Mouse (Mus musculus): Measurements from ENCODE around the gene Ino80d. TPM values are rescaled to one million over a fixed set of nuclear protein-coding genes. Genes with fewer than 3 reads are reported as not detected.

Ino80d gene
- total RNA-seq, 2 experiments from 2014 or later = 13.0 to 13.2 TPM

DNA sequence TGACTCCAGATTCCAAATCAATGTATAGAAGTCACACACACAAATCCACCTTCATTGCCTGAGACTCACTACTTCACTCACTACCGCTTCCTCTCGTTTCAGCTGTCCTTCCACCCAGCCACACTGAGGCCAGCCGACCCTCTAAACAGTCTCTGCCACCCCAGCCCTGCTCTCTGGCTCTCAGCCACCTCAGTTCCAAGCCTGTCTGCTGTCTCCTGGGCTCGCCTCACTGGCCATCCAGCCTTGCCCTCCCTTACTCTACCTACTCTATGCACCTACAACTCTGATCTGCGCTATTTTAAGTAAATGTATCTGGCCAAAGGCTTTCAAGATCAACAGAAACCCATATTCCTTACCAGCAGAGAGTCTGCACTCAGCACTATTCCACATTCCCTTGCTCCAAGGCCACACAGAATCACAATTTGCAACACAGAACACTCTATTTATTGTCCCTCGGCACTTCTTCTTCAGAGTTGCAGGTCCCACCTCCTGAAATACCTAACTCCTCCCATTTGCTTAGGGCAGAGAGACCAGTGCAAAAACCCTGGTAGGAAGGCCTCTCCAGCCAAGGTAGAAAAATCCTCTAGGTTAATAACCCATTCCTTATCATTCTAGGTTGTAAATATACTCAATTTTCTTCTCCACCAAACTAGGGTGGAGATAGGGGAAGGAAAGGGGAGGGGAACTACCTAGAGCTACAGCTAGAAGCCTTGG, 6.7 kb downstream of the Ino80d start:
- peak; percentile 15 for DNase-seq (ENCODE audit: low spot score)

DNA sequence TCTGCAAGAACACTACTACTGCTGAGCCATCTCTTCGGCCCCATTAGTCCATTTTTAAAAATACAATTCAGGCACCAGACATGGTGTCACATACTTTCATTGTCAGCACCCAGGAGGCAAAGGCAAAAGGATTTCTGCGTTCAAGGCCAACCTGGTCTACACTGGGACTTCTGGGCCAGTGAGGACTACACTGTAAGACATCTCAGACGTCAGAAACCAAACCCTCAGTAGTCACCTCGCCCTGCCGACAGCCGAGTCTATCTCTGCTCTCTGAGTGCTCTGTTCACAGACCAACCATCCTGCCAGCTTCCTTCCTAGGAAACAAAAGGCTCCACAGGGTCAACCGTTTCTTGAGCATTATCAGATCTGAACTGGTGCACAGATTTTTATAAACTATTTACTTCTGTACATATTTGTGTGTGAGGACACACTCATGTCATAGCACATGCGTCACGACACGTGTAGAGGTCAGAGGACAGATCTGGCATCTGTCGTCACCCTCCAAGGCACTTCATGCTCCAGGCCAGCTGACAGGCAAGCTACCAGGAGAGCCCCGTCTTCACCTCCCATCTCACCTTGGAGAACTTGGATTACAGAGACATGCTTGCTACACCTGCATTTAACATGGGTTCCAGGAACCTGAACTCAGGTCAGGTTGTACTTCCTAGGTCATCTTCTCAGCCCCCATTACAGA, 11.6 kb downstream of the Ino80d start:
- DNase-seq (ENCODE audit: low spot score) = no peak

- DNase-seq (ENCODE audit: low spot score) = no peak
These were observed 14.3 kb downstream of the Ino80d start for GRCm38 (mm10) chr1:63100196-63100595.

DNA sequence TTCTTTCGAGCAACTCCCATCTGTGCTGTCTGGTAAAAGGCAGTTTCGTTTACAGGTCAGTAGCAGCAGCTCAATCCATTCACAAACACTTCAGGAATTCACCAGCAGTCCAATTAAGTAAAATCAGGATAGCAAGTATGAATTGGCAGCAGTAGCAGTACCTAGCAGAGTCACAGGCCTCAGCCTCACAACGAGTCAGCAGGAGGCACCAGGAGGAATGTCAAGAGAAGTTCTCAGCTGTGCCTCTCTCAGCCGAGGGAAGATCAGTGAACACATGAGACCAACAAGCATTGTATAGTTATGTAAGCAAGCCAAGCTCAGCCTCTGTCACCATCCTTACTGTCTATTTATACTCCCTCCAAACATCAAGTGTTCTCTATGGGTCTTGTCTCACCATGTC, 15.6 kb downstream of the Ino80d start:
- DNase-seq (ENCODE audit: low spot score) = no peak

GRCm38 (mm10) chr1:63096071-63096470, 18.4 kb downstream of the Ino80d start:
- no peak for DNase-seq (ENCODE audit: low spot score)

DNA sequence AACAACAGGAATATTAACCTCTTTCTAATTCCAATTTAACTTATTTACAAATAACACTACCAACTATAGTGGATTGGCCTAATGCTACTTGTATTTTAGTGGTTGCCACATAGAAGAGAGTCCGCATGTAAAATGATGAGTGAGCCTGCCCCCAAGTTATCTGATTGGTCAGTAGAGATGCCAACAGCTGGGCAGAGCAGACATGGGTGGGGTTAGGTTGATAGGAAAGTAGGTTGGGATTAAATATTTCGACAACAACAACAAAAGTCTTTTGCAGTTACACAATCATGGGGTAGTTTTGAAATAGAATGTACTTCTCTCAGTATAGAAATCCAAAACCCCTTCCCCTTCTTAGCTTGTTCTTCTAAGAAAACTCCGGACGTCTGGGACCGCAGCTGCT, 24.7 kb downstream of the Ino80d start:
- no peak for DNase-seq (ENCODE audit: low spot score)

DNA sequence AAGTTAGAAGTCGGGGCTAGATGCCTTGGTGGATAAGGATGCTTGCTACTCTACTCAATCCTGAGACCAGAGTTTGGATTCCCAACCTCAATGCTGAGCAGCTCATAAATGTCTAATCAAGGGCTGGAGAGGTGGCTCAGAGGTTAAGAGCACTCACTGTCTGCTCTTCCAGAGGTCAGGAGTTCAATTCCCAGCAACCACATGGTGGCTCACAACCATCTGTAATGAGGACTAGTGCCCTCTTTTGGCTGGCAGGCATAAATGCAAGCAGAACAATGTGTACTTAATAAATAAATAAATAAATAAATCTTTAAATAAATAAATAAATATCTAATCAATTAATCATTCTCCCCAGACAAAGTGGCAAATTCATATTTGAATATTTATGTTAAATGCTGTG, 25.9 kb downstream of the Ino80d start:
- no peak for DNase-seq (ENCODE audit: low spot score)

- DNase-seq (ENCODE audit: low spot score) = no peak
These were observed 34.2 kb downstream of the Ino80d start for GRCm38 (mm10) chr1:63080277-63080676.

GRCm38 (mm10) chr1:63076383-63076782, 38.1 kb downstream of the Ino80d start:
- no peak for DNase-seq (ENCODE audit: low spot score)

- DNase-seq (ENCODE audit: low spot score) = no peak
These were observed 43.1 kb downstream of the Ino80d start for GRCm38 (mm10) chr1:63071379-63071778.

DNA sequence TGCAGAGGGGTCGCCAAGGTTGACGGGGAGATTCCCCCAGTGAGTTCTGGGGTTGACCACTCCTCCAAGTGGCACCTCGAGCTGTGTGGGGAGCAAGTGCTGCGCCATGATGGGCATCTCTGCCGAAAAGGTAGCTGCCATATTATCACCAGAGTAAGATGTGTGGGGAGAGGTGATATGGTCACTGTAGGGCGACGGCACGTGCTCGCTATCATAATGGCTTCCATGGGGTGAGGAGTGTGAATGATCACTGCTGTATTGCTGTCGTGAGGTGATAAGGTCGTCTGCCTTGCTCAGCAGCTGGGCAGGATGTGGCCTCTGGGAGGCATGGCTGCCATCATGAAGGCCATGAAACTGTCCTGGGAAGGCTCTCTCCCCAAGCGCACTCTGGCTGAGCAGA, 56.1 kb downstream of the Ino80d start:
- no peak for DNase-seq (ENCODE audit: low spot score)

DNA sequence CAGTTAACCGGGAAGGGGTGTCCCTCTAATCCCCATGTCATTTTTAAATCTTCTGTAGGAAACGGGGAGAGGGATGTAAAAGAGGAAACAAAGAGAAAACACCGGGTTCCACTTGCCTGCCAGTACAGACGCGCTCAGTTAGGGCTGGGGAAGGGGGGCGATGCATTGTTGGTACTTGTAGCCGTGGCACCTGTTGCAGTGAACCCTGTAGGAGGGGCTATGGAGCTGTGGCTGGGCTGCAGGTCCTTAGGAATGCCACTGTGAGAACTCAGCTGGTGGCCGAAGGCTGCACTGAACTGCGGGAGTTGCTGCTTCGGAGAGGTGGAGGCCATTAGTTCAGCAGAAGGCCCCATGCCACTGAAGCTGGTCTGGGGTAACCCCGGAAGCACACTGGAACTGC, 56.6 kb downstream of the Ino80d start:
- no peak for DNase-seq (ENCODE audit: low spot score)

- DNase-seq (ENCODE audit: low spot score) = no peak
These were observed 57.1 kb downstream of the Ino80d start for GRCm38 (mm10) chr1:63057318-63057717.

GRCm38 (mm10) chr1:63055386-63055785, 59.1 kb downstream of the Ino80d start:
- peak; percentile 20 for DNase-seq (ENCODE audit: low spot score)

GRCm38 (mm10) chr1:63050866-63051265, 63.6 kb downstream of the Ino80d start:
- peak; percentile 18 for DNase-seq (ENCODE audit: low spot score)

GRCm38 (mm10) chr1:63049977-63050376, 64.5 kb downstream of the Ino80d start:
- no peak for DNase-seq (ENCODE audit: low spot score)

- DNase-seq (ENCODE audit: low spot score) = no peak
These were observed 66.5 kb downstream of the Ino80d start for GRCm38 (mm10) chr1:63047983-63048382.

GRCm38 (mm10) chr1:63032929-63033328, 81.5 kb downstream of the Ino80d start:
- no peak for DNase-seq (ENCODE audit: low spot score)

GRCm38 (mm10) chr1:63019916-63020315, 94.6 kb downstream of the Ino80d start:
- no peak for DNase-seq (ENCODE audit: low spot score)

DNA sequence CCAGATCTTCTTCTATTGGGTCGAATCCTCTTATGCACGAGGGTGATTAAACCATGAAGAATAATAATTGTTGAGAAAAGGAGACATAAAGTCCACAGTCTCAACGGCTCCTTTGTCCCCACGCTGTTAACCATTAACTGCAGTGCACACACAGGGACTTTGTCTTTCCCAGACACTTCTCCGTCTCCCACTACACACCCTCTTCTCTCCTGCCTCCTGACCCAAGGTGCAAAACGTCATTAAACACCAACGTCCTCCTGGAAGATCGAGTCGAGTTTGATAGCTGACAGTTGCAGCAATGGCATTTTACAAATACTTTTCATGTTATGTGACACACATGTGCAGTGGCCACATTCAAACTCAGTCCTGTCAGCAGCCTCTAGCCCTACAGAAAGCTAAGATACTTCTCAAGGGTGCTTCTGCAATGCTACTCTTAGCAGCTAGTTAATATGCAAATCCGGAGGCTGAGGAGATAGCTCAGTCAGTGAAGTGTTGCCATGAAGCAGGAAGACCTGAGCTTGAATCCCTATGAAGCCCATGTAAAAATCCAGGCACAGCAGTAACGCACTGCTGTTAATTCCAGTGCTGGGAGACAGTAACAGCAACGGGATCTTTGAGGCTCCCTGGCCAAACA, 109.3 kb downstream of the Ino80d start:
- no peak for DNase-seq (ENCODE audit: low spot score)

- DNase-seq (ENCODE audit: low spot score) = no peak
These were observed 112.6 kb downstream of the Ino80d start for GRCm38 (mm10) chr1:63001874-63002273.

- no peak for DNase-seq (ENCODE audit: low spot score)
These were observed 121.1 kb downstream of the Ino80d start for GRCm38 (mm10) chr1:62993348-62993747.

DNA sequence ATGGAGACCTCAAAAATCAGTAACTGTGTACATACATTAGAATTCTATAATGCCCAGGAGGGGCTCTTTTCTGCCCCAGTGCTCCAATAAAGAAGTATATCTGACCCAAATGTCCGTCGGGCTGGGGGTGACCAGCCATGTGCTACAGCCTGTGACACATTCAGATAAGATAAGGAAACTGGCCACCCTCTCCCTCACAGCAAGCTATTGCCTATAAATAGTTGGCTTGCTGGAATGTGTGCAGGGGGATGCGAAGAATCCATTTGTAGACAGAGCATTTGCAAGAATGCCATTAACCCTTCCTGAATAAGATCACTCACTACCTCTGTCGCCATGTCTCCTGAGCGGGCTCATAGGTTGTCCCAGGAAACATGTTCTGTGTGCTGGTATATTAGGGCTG, 121.8 kb downstream of the Ino80d start:
- no peak for DNase-seq (ENCODE audit: low spot score)

All from gastrocnemius, adult 18-20 months (tissue).